Mouse (Mus musculus) lung, postnatal 0 days (tissue): ENCODE data around the gene Cdr2l. TPM values are rescaled to one million over a fixed set of nuclear protein-coding genes. Genes with fewer than 3 reads are reported as not detected.

Experiments used
- ATAC-seq: fragments of 200-750 bp; cut with Nextera tagmentation; 2 replicates; pipeline ENCODE4 v1.8.0; 2017; ENCODE audit warnings: moderate library complexity
- DNase-seq: peaks from one replicate; pipeline ENCODE4 v3.0.0-alpha.2; 2016; ENCODE audit warnings: low spot score
- H3K27ac ChIP-seq: fragments of 300-500 bp; sonication (generic); 2 replicates; pipeline ENCODE4 v1.5.1; 2014; ENCODE audit warnings: antibody characterized with exemption, mild to moderate bottlenecking, low read length, mixed read lengths
- H3K27me3 ChIP-seq: fragments of 300-500 bp; sonication (generic); replicated peaks from 2 replicates; pipeline ENCODE4 v1.6.1; 2014; ENCODE audit warnings: low read length, mixed read lengths; ENCODE audit not compliant: insufficient read depth
- H3K36me3 ChIP-seq: fragments of 300-500 bp; sonication (generic); 2 replicates; pipeline ENCODE4 v1.6.1; 2014; ENCODE audit warnings: low read length, mixed read lengths; ENCODE audit not compliant: insufficient read depth
- H3K4me1 ChIP-seq: fragments of 300-500 bp; sonication (generic); 2 replicates; pipeline ENCODE4 v1.6.1; 2014; ENCODE audit warnings: antibody characterized with exemption, low read depth, low read length, mixed read lengths; ENCODE audit not compliant: insufficient read depth
- H3K4me2 ChIP-seq: fragments of 300-500 bp; sonication (generic); replicated peaks from 2 replicates; pipeline ENCODE4 v1.6.1; 2014; ENCODE audit warnings: low read depth, mild to moderate bottlenecking, low read length, moderate library complexity, mixed read lengths
- H3K4me3 ChIP-seq: fragments of 300-500 bp; sonication (generic); 2 replicates; pipeline ENCODE4 v1.5.1; 2014; ENCODE audit warnings: low read depth, low read length
- H3K9ac ChIP-seq: fragments of 300-500 bp; sonication (generic); replicated peaks from 2 replicates; pipeline ENCODE4 v1.6.1; 2014; ENCODE audit warnings: low read depth, mild to moderate bottlenecking
- H3K9me3 ChIP-seq: fragments of 300-500 bp; sonication (generic); 2 replicates; pipeline ENCODE4 v1.6.1; 2016; ENCODE audit warnings: low read length, mixed read lengths
- CTCF ChIP-seq: IDR thresholded peaks from 2 replicates; pipeline ENCODE4 v1.5.1; 2016; ENCODE audit warnings: antibody characterized with exemption, mild to moderate bottlenecking
- EP300 ChIP-seq: IDR thresholded peaks from 2 replicates; pipeline ENCODE4 v1.6.1; 2016; ENCODE audit warnings: antibody characterized with exemption, mild to moderate bottlenecking, control low read depth
- WGBS: fragments of 180-500 bp; shearing (Covaris S2); extraction: QIAGEN DNeasy Blood & Tissue Kit; methylation state at CpG from one replicate; pipeline ENCODE4 v1.1.7; 2014; 5-methylcytosine and 5-hydroxymethylcytosine counted together
- polyA plus RNA-seq: library from polyadenylated mRNA; unstranded; fragments of >200 nt; fragmentation: Nextera tagmentation; extraction: Ambion mirVana; gene quantifications from 2 replicates; pipeline ENCODE4 v1.2.1, GENCODE M21; 2015

Gene Cdr2l
- polyA plus RNA-seq, 1 experiment from 2014 or later, result 14.0 TPM

GRCm38 (mm10) chr11:115354183-115354582 lies 27.5 kb upstream of the Cdr2l start:
- TF ChIP-seq CTCF (peak; percentile 96), EP300 (no peak)
- H3K27ac ChIP-seq, result no peak overlapping the region
- DNase-seq (peak; percentile 84), ATAC-seq (peak; percentile 49; the same call in 1 of the 2 replicates)
- peaks cover 3% of the 10 kb centered on the region; the same call in 1 of the 2 replicates for H3K36me3 ChIP-seq
- H3K9me3 ChIP-seq, result no peaks in the 10 kb centered on the region
- no peak overlapping the region for H3K9ac ChIP-seq
- H3K27me3 ChIP-seq, result no peaks in the 10 kb centered on the region
- H3K4me2 ChIP-seq, result no peak overlapping the region
- WGBS, result 12% methylated on average over 8 of the region's 8 CpGs
- H3K4me3 ChIP-seq, result no peak overlapping the region
- peaks cover 4% of the 10 kb centered on the region; the same call in 1 of the 2 replicates for H3K4me1 ChIP-seq

- Histone ChIP-seq H3K27ac (no peak overlapping the region), H3K27me3 (no peaks in the 10 kb centered on the region), H3K4me3 (no peak overlapping the region), H3K9me3 (no peaks in the 10 kb centered on the region), H3K4me2 (no peak overlapping the region), H3K4me1 (peaks cover 4% of the 10 kb centered on the region; the same call in 1 of the 2 replicates), H3K36me3 (no peaks in the 10 kb centered on the region), H3K9ac (no peak overlapping the region)
- no peak; the same call in 1 of the 2 replicates for TF ChIP-seq EP300
- peak; percentile 70 for TF ChIP-seq CTCF
- peak; percentile 46 for ATAC-seq
- DNase-seq, result peak; percentile 89
- 13% methylated on average over 5 of the region's 5 CpGs for WGBS
These were observed 23.2 kb upstream of the Cdr2l start for GRCm38 (mm10) chr11:115358468-115358867.

GRCm38 (mm10) chr11:115359293-115359692 lies 22.4 kb upstream of the Cdr2l start:
- H3K9me3 ChIP-seq, result no peaks in the 10 kb centered on the region
- no peak overlapping the region for H3K9ac ChIP-seq
- no peak overlapping the region for H3K4me2 ChIP-seq
- TF ChIP-seq EP300 (no peak), CTCF (no peak)
- H3K27ac ChIP-seq, result peak overlapping the region; percentile 39; the same call in 1 of the 2 replicates
- WGBS, result 29% methylated on average over 3 of the region's 3 CpGs
- DNase-seq (peak; percentile 60), ATAC-seq (peak; percentile 55)
- H3K4me1 ChIP-seq, result peaks cover 4% of the 10 kb centered on the region; the same call in 1 of the 2 replicates
- no peak overlapping the region for H3K4me3 ChIP-seq
- H3K27me3 ChIP-seq, result no peaks in the 10 kb centered on the region
- no peaks in the 10 kb centered on the region for H3K36me3 ChIP-seq

GRCm38 (mm10) chr11:115359726-115360125 lies 22.0 kb upstream of the Cdr2l start:
- no peaks in the 10 kb centered on the region for H3K36me3 ChIP-seq
- no peaks in the 10 kb centered on the region for H3K27me3 ChIP-seq
- WGBS, result 51% methylated on average over 6 of the region's 6 CpGs
- peaks cover 4% of the 10 kb centered on the region; the same call in 1 of the 2 replicates for H3K4me1 ChIP-seq
- no peak for DNase-seq
- no peak overlapping the region for H3K4me2 ChIP-seq
- H3K9me3 ChIP-seq, result no peaks in the 10 kb centered on the region
- TF ChIP-seq EP300 (no peak), CTCF (peak; percentile 60)
- ATAC-seq, result 0 out of 2 replicates have a peak, but pooled peaks have one; percentile 6
- peak overlapping the region; percentile 39; the same call in 1 of the 2 replicates for H3K27ac ChIP-seq
- no peak overlapping the region for H3K4me3 ChIP-seq
- H3K9ac ChIP-seq, result no peak overlapping the region

GRCm38 (mm10) chr11:115364136-115364535 lies 17.6 kb upstream of the Cdr2l start:
- peak; percentile 15; the same call in 1 of the 2 replicates for ATAC-seq
- Histone ChIP-seq H3K4me2 (no peak overlapping the region), H3K27me3 (no peaks in the 10 kb centered on the region)

GRCm38 (mm10) chr11:115366039-115366705 lies 15.5 kb upstream of the Cdr2l start:
- Histone ChIP-seq H3K9ac (no peak overlapping the region), H3K27me3 (no peaks in the 10 kb centered on the region), H3K4me2 (peak overlapping the region; percentile 81), H3K4me3 (peak overlapping the region; percentile 54), H3K36me3 (no peaks in the 10 kb centered on the region), H3K9me3 (no peaks in the 10 kb centered on the region), H3K4me1 (peaks cover 10% of the 10 kb centered on the region), H3K27ac (peak overlapping the region; percentile 57; the same call in 1 of the 2 replicates)
- DNase-seq, result peak; percentile 21
- no peak for TF ChIP-seq CTCF
- no peak for TF ChIP-seq EP300
- no peak; the same call in 1 of the 2 replicates for ATAC-seq
- WGBS, result 21% methylated on average over 7 of the region's 7 CpGs

More at GRCm38 (mm10) chr11:115364136-115364535, 17.6 kb upstream of the Cdr2l start:
- WGBS, result 58% methylated on average over 3 of the region's 3 CpGs
- Histone ChIP-seq H3K4me3 (no peak overlapping the region), H3K36me3 (no peaks in the 10 kb centered on the region), H3K9me3 (no peaks in the 10 kb centered on the region), H3K27ac (no peak overlapping the region), H3K9ac (no peak overlapping the region), H3K4me1 (peaks cover 10% of the 10 kb centered on the region)
- DNase-seq, result peak; percentile 34
- no peak for TF ChIP-seq EP300
- TF ChIP-seq CTCF, result no peak
